Mouse (Mus musculus) thymus, postnatal 10 days (tissue): ENCODE measurements around the gene Ttf1.
A peak's percentile ranks its signal among the peaks of the same experiment; 100 is the strongest.

Experiments used
- DNase-seq, 2 experiments: peaks; one replicate each; pipeline ENCODE4 v3.0.0; 2021; ENCODE audit warnings: low spot score in 2 of 2

The Ttf1 gene

DNA sequence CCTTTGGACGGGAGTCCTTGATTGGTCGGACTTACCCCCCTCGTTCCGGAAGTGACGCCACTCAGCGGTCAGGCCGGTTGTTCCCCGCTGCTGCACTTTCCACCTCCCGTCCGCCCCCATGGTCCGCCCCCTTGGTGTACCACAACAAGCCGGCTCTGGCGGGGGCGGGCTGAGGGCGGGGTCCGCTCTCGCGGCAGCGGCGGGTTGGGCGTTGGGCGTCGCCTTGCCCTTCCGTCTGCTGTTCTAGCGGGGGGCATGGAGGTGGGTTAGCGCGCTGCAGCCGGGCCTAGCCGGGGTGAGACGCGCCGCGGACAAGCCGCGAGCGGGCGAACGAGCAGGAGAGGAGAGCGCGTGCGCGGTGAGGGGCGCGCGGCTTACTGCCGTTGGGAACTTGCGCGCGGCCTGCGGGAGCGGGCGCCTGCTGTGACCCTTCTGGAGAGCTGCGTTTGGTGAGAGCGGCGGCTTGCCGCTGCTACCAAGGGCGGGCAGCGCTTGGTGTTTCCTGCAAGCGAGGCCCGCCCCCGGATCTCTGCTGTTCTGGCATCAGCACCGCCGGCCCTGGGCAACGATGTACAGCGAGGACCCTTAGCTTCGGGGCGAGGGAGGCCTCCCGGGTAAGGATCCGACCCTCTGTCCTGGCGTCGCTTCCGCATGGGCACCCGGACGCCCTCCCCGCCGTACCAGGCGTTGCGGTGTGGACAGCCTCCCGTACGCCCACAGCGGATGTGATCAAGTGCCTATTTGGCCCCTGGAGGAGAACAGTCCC is 65.1 kb downstream of the Ttf1 start:
- peak; percentile 99 to 100 for DNase-seq

DNA sequence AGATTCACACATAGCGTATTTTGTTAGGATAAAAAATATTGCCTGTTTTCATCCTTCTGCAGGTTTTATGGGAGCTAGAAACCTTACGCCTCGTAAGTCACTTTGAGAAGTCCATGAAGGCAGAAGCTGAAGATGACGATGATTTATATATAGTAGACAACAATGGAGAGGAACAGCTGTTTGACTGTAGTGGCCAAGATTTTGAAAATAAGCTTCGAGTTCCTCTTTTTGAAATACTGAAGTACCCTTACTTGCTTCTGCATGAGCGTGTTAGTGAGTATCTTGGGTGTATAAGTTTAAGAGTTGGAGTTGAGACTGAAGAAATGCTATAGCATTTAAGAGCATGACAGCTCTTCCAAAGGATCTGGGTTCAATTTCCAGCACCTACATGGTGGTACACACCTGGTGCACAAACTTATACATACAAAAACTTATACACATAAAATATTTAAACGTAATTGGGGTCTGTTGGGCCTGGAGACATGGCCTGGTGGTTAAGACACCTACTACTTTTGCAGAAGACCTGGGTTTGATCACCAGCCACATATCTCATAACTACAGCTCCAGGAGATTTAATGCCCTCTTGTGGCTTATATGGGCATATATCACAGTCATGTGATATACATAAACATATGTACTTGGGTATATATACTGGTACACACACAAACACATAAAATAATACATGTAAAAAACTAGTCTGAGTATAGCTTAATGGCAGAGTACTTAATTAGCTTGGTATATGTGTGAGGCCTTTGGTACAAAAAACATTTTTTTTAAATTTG is 70.2 kb downstream of the Ttf1 start:
- no peak for DNase-seq

DNA sequence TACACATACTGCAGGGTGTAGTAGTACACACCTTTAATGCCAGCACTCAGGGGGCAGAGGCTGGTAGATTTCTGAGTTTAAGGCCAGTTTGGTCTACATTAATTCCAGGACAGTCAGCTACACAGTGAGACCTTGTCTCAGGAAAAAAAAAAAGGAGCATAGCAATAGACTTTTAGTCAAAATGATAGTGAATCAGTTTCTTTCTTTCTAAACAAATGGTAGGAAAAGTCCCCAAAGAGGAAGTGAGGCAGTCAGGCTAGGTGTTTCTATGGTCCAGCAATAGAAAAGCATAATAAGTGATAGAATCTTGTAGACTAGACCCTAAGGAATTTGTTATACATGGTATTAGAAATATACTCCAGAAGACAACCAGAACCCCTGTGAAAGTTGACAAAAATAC is 75.1 kb downstream of the Ttf1 start:
- DNase-seq = no peak
